Mouse (Mus musculus) kidney, postnatal 25 days (tissue): ENCODE results near the gene C130074G19Rik.

ENCODE experiments used
- DNase-seq, 2 experiments: peaks; one replicate each; pipeline ENCODE4 v3.0.0; 2021; ENCODE audit warnings: mixed read lengths in 2 of 2

Gene C130074G19Rik

GRCm38 (mm10) chr1:184882281-184883268 lies at the start of gene C130074G19Rik:
TSS of gene C130074G19Rik (minus strand) at chr1:184883218.
- peak; percentile 90 to 96 for DNase-seq

- no peak for DNase-seq
These were observed 48.1 kb upstream of the C130074G19Rik start for GRCm38 (mm10) chr1:184931097-184931496.

- DNase-seq: no peak
These were observed 45.4 kb upstream of the C130074G19Rik start for GRCm38 (mm10) chr1:184928382-184928781.

- DNase-seq: no peak
These were observed 44.9 kb upstream of the C130074G19Rik start for GRCm38 (mm10) chr1:184927911-184928310.

- no peak for DNase-seq
These were observed 39.8 kb upstream of the C130074G19Rik start for GRCm38 (mm10) chr1:184922824-184923223.

GRCm38 (mm10) chr1:184920057-184920456 lies 37.0 kb upstream of the C130074G19Rik start:
- no peak for DNase-seq

- DNase-seq: peak in 1 of 2 experiments; percentile 36
These were observed 35.3 kb upstream of the C130074G19Rik start for GRCm38 (mm10) chr1:184918227-184918888.

GRCm38 (mm10) chr1:184912336-184912735 lies 29.3 kb upstream of the C130074G19Rik start:
- peak; percentile 10 to 43 for DNase-seq

GRCm38 (mm10) chr1:184911861-184912260 lies 28.8 kb upstream of the C130074G19Rik start:
- DNase-seq: peak; percentile 64 to 82

- DNase-seq: peak; percentile 6 to 44
These were observed 25.5 kb upstream of the C130074G19Rik start for GRCm38 (mm10) chr1:184908558-184908957.

GRCm38 (mm10) chr1:184905904-184906745 lies 23.1 kb upstream of the C130074G19Rik start:
- DNase-seq: no peak

GRCm38 (mm10) chr1:184905371-184905770 lies 22.4 kb upstream of the C130074G19Rik start:
- no peak for DNase-seq

GRCm38 (mm10) chr1:184903697-184904096 lies 20.7 kb upstream of the C130074G19Rik start:
- DNase-seq: no peak

GRCm38 (mm10) chr1:184902886-184903285 lies 19.9 kb upstream of the C130074G19Rik start:
- DNase-seq: no peak

- DNase-seq: no peak
These were observed 14.3 kb upstream of the C130074G19Rik start for GRCm38 (mm10) chr1:184897350-184897749.

GRCm38 (mm10) chr1:184891998-184892397 lies 9.0 kb upstream of the C130074G19Rik start:
- DNase-seq: peak in 1 of 2 experiments; percentile 50

- no peak for DNase-seq
These were observed 6.4 kb upstream of the C130074G19Rik start for GRCm38 (mm10) chr1:184889454-184889853.

GRCm38 (mm10) chr1:184886160-184886559 lies 3.1 kb upstream of the C130074G19Rik start:
- no peak for DNase-seq

GRCm38 (mm10) chr1:184881861-184882260 lies 1.2 kb downstream of the C130074G19Rik start:
- DNase-seq: peak in 1 of 2 experiments; percentile 31

- DNase-seq: peak in 1 of 2 experiments; percentile 33
These were observed 1.8 kb downstream of the C130074G19Rik start for GRCm38 (mm10) chr1:184881211-184881610.

- peak; percentile 70 to 91 for DNase-seq
These were observed 4.2 kb downstream of the C130074G19Rik start for GRCm38 (mm10) chr1:184878860-184879259.

GRCm38 (mm10) chr1:184877306-184877705 lies 5.7 kb downstream of the C130074G19Rik start:
- peak in 1 of 2 experiments; percentile 28 for DNase-seq
